Mouse (Mus musculus) stomach, postnatal 0 days (tissue): ENCODE measurements at regions not wholly inside any gene's neighbourhood (a gene's known extent, or its start where the extent isn't known, plus 50 kb on each side); places are given as distances from the start of the nearest gene placed in this dataset.

Experiments used
- CTCF ChIP-seq: IDR thresholded peaks from 2 replicates; pipeline ENCODE4 v1.5.1; 2016; ENCODE audit warnings: antibody characterized with exemption, low read depth, mild to moderate bottlenecking, moderate library complexity
- EP300 ChIP-seq: optimal IDR thresholded peaks from 2 replicates; pipeline ENCODE3; 2016; ENCODE audit warnings: antibody characterized with exemption

DNA sequence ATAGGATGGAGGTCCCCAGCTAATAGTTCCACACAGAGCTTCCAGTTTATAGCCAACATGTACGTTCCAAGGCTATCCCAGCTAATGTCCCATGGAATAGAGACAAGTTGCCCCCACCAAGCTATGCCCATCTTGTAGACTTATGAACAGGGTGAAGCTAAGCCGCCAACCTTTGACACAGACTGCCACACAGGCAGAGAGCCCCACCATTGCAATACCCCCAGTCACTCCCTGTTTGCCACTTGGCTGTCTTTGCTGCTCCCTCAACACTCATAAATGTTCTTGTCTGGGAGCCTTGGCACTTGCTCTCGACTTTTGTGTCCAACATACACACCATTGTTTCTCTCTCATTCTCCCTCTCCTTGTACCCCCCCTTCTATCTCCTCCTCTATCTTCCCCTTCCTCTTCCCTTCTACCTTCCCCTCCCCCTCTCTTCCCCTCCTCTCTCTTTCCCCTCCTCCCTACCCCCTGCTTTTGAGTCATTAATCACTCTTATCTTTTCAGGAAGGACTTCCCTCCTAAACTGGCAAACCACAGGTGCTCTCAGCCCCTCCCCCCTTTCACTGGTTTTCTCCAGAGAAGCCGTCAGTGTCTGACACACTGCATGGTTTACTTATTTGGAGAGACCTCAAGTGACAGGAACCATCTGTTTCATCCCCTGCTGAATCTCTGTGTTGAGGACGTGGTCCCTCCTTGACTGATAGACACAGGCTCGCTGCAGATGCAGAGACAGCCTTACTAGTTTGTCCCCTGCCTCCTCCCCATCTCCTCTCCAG, 148.2 kb downstream of the Kdr start:
- TF ChIP-seq CTCF = no peak
- no peak for TF ChIP-seq EP300
